Mouse (Mus musculus) midbrain, postnatal 0 days (tissue): ENCODE results near the gene Dgkg. TPM values are rescaled to one million over a fixed set of nuclear protein-coding genes. Genes with fewer than 3 reads are reported as not detected.

ENCODE experiments used
- ATAC-seq: fragments of 200-750 bp; cut with Nextera tagmentation; 2 replicates; pipeline ENCODE4 v1.8.0; 2017; ENCODE audit warnings: moderate number of reproducible peaks, mild to moderate bottlenecking, moderate TSS enrichment, moderate library complexity; ENCODE audit not compliant: low FRiP score
- DNase-seq: peaks from one replicate; pipeline ENCODE4 v3.0.0-alpha.2; 2015; ENCODE audit warnings: low spot score
- H3K27ac ChIP-seq: fragments of 300-500 bp; sonication (generic); 2 replicates; pipeline ENCODE4 v1.5.1; 2014; ENCODE audit warnings: low read depth, mild to moderate bottlenecking, low read length, mixed read lengths
- H3K27me3 ChIP-seq: fragments of 300-500 bp; sonication (generic); 2 replicates; pipeline ENCODE4 v1.6.1; 2014; ENCODE audit warnings: low read length, control low read depth, mixed read lengths; ENCODE audit not compliant: insufficient read depth
- H3K36me3 ChIP-seq: fragments of 300-500 bp; sonication (generic); 2 replicates; pipeline ENCODE4 v1.6.1; 2014; ENCODE audit warnings: low read length, control low read depth, mixed read lengths; ENCODE audit not compliant: insufficient read depth
- H3K4me1 ChIP-seq: fragments of 300-500 bp; sonication (generic); 2 replicates; pipeline ENCODE4 v1.6.1; 2014; ENCODE audit warnings: mild to moderate bottlenecking, control low read depth, antibody characterized with exemption, low read length, mixed read lengths; ENCODE audit not compliant: insufficient read depth
- H3K4me2 ChIP-seq: fragments of 300-500 bp; sonication (generic); 2 replicates; pipeline ENCODE4 v1.6.1; 2014; ENCODE audit warnings: low read depth, mild to moderate bottlenecking, low read length, mixed read lengths; ENCODE audit not compliant: poor library complexity, severe bottlenecking
- H3K4me3 ChIP-seq: fragments of 300-500 bp; sonication (generic); 2 replicates; pipeline ENCODE4 v1.5.1; 2014; ENCODE audit warnings: low read depth, mild to moderate bottlenecking, low read length, moderate library complexity
- H3K9ac ChIP-seq: fragments of 300-500 bp; sonication (generic); replicated peaks from 2 replicates; pipeline ENCODE4 v1.6.1; 2014; ENCODE audit warnings: mild to moderate bottlenecking, low read length, moderate library complexity, mixed read lengths; ENCODE audit not compliant: poor library complexity, severe bottlenecking
- H3K9me3 ChIP-seq: fragments of 300-500 bp; sonication (generic); 2 replicates; pipeline ENCODE4 v1.6.1; 2016; ENCODE audit warnings: low read length, control low read depth
- CTCF ChIP-seq: IDR thresholded peaks from 2 replicates; pipeline ENCODE4 v1.5.1; 2016; ENCODE audit warnings: antibody characterized with exemption, mild to moderate bottlenecking
- WGBS: fragments of 180-500 bp; shearing (Covaris S2); extraction: QIAGEN DNeasy Blood & Tissue Kit; methylation state at CpG from one replicate; pipeline ENCODE4 v1.1.7; 2014; 5-methylcytosine and 5-hydroxymethylcytosine counted together
- polyA plus RNA-seq: library from polyadenylated mRNA; unstranded; fragments of >200 nt; fragmentation: Nextera tagmentation; extraction: Ambion mirVana; gene quantifications from 2 replicates; pipeline ENCODE4 v1.2.1, GENCODE M21; 2015
- total RNA-seq: library from RNA; depleted of rRNA; stranded (reverse); fragments of >200 nt; gene quantifications from 2 replicates; pipeline ENCODE4 v1.2.3, GENCODE M21; 2014

The Dgkg gene
- total and polyA plus RNA-seq, 2 experiments from 2014 or later, result 5.5 to 8.2 TPM

DNA sequence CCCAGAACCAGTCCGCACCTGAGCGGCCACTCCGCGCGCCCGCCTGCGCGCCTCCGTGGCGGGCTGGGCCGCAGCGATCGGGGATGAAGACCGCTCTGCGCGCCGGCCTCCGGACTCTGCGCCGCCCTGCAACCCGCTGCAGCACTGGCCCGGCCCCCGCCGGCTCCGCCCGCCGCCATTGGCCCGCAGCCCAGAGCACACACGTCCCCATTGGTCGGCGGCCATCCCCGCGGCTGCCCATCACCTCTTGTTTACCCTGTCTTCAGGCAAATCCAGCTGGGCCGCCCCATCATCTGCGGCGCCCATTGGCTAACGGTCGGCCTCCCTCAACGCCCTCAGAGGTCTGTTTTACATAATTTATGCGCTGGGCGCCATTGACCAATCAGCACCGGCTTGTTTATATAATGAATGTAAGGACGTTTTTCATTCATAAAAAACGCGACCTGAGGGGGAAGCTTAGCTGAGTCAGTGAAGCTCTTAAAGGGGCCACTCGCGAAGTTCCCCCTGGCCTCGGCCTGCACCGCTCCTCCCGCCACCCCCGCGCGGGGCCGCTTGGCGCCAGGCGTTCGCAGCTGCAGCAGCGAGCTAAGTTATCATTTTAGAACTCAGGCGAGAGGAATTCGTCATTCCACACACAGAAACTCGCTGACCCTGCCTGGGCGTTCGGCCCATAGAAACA lies 217.4 kb downstream of the Dgkg start, which contains the start of gene Etv5:
Gene Etv5, minus strand, starts transcription at position 221 of the 679 bp plus-strand sequence.
- Histone ChIP-seq H3K27me3 (peaks cover 29% of the 10 kb centered on the region), H3K9ac (peak within 1 kb of the TSS; percentile 77), H3K9me3 (no peaks in the 10 kb centered on the region), H3K36me3 (no peaks in the 10 kb centered on the region), H3K27ac (peak within 1 kb of the TSS; percentile 81), H3K4me1 (no peaks in the 10 kb centered on the region), H3K4me3 (peak within 1 kb of the TSS; percentile 88), H3K4me2 (peak within 1 kb of the TSS; percentile 99)
- ATAC-seq, result peak; percentile 98
- peak; percentile 100 for DNase-seq
- TF ChIP-seq CTCF, result 0 out of 2 replicates have a peak, but pooled peaks have one; percentile 6
- under 1% methylated on average over 59 of the region's 63 CpGs for WGBS

- under 1% methylated on average over 59 of the region's 59 CpGs for WGBS
- peak; percentile 84 for DNase-seq
- Histone ChIP-seq H3K36me3 (no peaks in the 10 kb centered on the region), H3K4me3 (peak overlapping the region; percentile 88), H3K9ac (peak overlapping the region; percentile 77), H3K4me2 (peak overlapping the region; percentile 99), H3K27ac (peak overlapping the region; percentile 81), H3K4me1 (no peaks in the 10 kb centered on the region), H3K9me3 (no peaks in the 10 kb centered on the region), H3K27me3 (peaks cover 29% of the 10 kb centered on the region)
- ATAC-seq, result peak; percentile 22
- TF ChIP-seq CTCF, result no peak
Observed at GRCm38 (mm10) chr16:22438441-22439373, 218.3 kb downstream of the Dgkg start.

DNA sequence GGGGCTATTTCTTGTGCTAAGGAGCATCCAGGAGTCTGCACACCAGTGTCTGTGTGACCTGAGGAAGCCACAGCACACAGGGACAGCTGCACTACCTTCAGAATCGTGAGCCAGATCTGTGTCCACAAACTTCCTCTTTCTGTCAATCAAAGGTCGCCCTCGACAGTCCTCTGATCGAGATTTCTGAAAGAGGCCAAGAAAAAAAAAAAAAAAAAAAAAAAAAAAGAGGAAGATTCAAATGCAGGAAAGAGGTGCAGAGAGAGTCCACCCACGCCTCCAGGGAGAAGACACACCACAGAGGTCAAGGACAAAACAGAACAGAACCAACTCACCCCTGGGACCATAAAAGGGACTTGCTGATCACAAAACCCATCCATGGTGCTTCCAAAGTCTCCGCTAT lies 220.9 kb downstream of the Dgkg start:
- TF ChIP-seq CTCF, result no peak
- Histone ChIP-seq H3K27ac (no peak overlapping the region), H3K4me1 (no peaks in the 10 kb centered on the region), H3K9ac (no peak overlapping the region), H3K4me3 (no peak overlapping the region), H3K27me3 (peaks cover 18% of the 10 kb centered on the region), H3K9me3 (no peaks in the 10 kb centered on the region), H3K36me3 (no peaks in the 10 kb centered on the region), H3K4me2 (0 out of 2 replicates have a peak overlapping the region, but pooled peaks have one; percentile 6)
- 42% methylated on average over 6 of the region's 6 CpGs for WGBS
- ATAC-seq (no peak), DNase-seq (no peak)

DNA sequence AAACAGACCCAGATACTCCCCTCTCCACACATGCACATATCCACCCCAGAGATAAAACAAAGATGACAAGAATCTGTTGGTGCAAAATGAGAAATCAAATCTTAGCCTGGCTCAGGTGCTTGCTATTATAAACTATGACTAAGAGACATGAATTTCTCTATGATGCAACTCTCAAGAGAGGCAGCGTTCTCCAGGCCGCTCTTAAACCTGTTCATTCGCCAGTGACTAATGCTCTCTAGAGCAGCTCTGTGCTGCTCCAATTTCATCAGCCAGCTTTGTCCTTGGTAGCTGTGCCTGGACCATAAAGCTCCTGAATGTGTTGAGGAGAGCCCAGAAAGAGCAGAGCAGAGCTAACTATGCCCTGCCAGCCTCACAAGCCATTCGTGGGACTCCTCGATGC lies 222.5 kb downstream of the Dgkg start:
- H3K4me3 ChIP-seq, result no peak overlapping the region
- no peaks in the 10 kb centered on the region for H3K4me1 ChIP-seq
- H3K4me2 ChIP-seq, result peak overlapping the region; percentile 38
- 46% methylated on average over 5 of the region's 5 CpGs for WGBS
- TF ChIP-seq CTCF, result no peak
- H3K27ac ChIP-seq, result no peak overlapping the region
- DNase-seq, result peak; percentile 45
- H3K36me3 ChIP-seq, result no peaks in the 10 kb centered on the region
- H3K9ac ChIP-seq, result no peak overlapping the region
- H3K27me3 ChIP-seq, result peaks cover 25% of the 10 kb centered on the region
- no peaks in the 10 kb centered on the region for H3K9me3 ChIP-seq
- no peak for ATAC-seq

- TF ChIP-seq CTCF, result no peak
- Histone ChIP-seq H3K9me3 (no peaks in the 10 kb centered on the region), H3K36me3 (no peaks in the 10 kb centered on the region), H3K27me3 (peaks cover 25% of the 10 kb centered on the region), H3K4me1 (0 out of 2 replicates have a peak, but pooled peaks cover 3% of the 10 kb centered on the region), H3K4me2 (peak overlapping the region; percentile 38), H3K27ac (no peak overlapping the region), H3K9ac (no peak overlapping the region), H3K4me3 (peak overlapping the region; percentile 9; the same call in 1 of the 2 replicates)
- DNase-seq, result no peak
- no peak for ATAC-seq
- 11% methylated on average over 12 of the region's 12 CpGs for WGBS
Observed at GRCm38 (mm10) chr16:22433944-22434343, 223.1 kb downstream of the Dgkg start.
